Mouse (Mus musculus) lung, adult 18-20 months (tissue): ENCODE results near the gene Crybb3.

Experiments
- DNase-seq, 2 experiments: peaks; one replicate each; pipeline ENCODE4 v3.0.0; 2022; ENCODE audit warnings: mixed read lengths in 2 of 2

Gene Crybb3

DNA sequence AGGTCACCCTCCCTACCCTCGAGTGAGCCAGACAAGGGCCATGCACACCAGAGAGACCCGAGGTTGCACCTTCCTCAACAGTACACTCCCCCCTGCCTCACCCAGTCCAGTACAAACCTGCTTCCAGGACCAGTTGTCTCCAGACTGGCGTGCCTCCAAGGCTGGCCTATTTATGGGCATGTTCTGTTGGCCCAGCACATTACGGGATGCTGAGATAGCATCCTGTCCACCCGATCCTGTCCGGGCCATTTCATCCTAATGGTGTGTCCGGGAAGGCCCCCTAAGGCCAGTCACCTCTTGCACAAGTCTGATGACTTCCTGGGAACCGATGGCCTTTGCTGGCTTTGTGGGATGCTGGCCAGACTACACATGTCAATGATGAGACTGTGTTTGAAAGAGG lies at the start of gene Crybb3:
Gene Crybb3 (minus strand): TSS at position 146 of the 400 bp plus-strand sequence.
- no peak for DNase-seq

DNA sequence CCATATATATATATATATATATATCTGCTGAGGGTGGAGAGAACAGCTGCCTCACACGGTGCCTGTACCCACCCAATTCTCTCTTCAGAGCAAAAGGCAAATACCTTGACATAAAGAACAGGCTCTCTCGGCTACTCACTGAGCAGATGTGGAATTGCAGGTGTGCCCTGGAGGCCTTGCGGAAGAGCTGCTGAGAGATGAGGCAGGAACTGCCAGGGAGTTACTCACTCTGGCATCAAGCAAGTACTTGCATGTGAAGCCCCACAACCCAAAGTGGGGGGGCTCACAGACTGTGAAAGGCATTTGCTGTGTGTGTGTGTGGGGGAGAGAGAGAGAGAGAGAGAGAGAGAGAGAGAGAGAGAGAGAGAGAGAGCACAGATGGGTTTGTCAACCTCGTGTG lies 47.0 kb upstream of the Crybb3 start:
- no peak for DNase-seq

DNA sequence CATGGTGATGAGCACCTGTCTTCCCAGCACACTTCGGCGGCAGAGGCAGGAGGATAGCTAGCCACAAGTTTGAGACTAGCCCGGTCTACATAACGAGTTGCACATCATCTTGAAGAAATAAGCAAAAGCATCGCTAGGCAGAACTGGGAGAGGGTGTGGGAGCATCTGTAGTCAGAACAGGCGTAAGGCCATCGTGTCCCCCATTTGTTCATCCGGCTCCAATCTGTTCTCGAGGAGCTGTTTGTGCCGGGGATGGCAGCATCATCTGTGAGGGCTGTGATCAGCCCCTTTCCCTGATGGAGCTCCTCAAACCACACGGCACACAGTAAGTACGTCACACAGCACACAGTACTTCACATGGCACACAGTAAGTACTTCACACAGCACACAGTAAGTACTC lies 45.1 kb upstream of the Crybb3 start:
- no peak for DNase-seq

DNA sequence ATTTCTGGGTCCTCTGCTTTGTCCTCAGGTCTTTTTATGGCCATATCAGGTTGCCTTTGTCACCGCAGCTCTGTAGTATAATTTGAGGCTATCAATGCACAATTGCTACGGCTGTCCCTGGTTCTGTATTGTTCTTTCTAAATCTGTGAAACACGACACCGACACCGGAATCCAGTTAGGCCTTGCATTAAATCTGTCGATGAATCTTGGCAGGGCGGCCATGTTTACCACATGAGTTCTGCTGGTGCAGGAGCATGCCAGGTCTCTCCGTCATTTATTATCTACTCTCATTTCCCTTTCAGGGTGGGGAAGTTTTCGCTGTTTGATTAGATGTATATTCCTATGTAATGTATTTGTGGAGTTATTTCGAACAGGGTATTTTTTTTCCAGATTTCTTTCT lies 42.3 kb upstream of the Crybb3 start:
- no peak for DNase-seq

DNA sequence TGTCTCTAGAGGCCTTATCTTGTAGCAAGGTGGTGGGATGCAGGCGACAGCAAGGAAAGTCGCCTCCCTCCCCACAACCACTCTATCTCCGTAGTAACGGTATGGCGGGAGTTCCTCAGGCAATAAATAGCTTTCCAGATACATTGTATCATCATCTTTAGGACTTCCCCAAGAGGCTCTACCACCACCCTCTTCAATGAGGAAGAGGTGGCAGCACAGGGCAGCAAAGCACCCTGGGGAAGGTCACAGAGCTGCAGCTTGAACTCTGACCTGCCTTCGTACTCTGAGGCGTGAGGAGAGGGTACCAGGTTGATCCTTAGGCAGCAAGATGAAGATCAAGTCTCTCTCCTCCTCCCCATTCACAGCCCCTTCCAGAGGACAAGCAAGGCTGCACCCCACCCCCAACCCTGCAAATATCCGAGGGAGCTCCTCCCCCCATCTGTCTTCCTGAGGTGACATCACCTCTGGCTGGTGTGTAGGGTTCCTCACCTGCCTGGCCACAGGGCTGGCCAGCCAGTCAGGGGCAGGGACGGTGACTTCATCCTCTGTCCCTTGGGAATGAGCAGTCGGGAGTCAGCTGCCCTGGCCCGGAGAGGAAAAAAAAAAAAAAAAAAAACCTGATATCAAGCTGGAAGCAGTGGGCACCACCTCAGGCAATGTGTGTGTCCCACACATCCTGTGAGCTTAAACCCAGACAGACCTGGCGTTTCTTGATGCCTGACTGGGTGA lies 41.1 kb upstream of the Crybb3 start:
- DNase-seq: no peak

DNA sequence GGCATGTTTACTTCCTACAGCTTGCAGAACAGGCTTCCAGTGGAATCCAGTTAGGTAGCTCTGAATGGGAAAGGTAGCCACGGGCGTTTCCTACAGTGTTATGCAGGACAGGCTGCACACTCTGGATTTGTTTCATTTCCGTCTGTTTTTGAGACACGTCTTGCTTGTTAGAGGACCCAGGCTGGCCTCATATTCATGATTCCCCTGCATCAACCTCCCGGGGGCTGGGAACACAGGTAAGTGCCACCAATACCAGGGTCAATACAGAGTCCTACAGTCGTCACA lies 40.1 kb upstream of the Crybb3 start:
- DNase-seq: no peak

DNA sequence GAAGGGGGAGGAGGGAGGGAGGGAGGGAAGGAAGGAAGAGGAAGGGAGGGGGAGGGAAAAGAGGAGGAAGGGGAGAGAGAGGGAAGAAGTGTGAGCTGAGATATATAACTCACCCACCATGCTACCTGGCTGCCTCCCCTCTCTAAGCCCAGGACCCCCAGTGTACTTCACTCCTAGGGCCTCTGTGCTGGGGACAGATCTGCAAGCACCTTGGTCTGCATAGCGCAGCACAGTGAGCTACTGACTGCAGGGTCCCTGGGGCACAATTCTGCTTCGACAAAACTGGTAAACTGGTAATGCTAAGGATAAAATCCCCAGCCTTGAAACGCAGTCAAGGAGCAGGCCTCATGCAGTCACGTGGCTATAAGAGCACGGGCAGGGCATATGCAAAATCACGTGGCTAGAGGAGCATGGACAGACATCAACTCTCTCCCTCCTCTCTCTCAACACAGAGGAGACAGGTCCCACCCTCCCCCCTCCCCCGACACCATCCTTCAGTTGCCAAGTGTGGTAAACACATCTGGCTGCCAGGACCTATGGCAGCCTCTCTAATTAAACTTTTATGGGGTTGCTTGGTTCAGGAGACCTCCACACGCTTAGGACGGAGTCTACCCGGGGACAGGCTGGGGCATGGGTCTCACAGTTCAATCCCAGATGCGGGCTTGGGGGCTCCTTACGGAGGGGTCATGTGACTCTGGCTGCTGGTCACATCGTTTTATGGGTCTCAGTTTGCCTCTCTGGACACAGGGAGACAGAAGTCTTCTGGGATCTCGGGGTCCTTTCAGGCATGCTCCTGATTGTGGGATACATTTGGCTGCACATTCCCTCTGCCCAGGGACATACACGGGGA lies 39.6 kb upstream of the Crybb3 start:
- DNase-seq: no peak

DNA sequence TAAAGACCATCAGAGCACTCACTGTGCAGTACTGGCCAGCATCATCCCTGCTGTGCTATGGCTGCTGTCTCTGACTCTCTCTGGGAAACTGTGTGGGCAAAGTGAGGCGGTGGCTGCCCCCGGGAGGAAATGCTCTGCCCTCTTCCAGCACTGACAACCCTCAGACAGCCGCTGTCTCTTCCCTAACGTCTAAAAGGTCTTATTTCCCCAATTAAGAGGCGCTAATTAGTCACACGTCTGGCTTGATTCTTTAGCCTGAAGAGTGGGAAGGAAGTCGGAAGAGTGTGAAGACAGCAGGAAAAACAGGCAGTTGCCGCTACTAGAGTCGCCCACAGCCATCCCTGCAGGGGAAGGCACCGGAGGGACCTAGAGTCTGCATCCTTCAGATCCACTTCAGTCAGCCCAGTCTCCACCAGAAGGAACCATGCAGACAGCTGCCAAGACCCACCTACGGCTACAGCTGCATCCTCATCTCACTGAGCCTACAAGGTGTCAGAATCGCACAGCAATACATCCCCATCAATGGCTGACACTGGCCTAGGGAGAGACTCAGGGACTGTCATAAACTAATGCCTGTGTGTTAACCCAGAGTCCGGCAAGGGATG lies 38.6 kb upstream of the Crybb3 start:
- no peak for DNase-seq

DNA sequence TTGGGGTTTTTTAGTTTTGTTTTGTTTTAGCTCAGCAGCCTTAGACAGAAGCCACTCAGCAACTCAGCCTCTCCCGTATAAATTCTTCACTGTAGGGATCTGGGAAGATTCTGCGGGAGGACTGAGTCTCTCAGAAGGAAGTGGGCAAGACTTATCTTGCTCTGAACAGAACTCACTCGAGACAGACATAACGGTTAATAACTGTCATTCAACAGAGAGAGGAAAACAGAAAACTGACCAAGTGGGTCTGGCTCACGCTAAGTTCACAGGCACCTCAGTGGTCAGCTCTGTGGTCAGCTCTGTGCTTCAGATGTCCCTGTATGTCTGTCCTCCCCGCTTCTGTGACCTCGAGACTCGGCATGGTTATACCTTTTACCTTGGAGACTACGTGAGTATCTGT lies 37.9 kb upstream of the Crybb3 start:
- no peak for DNase-seq

DNA sequence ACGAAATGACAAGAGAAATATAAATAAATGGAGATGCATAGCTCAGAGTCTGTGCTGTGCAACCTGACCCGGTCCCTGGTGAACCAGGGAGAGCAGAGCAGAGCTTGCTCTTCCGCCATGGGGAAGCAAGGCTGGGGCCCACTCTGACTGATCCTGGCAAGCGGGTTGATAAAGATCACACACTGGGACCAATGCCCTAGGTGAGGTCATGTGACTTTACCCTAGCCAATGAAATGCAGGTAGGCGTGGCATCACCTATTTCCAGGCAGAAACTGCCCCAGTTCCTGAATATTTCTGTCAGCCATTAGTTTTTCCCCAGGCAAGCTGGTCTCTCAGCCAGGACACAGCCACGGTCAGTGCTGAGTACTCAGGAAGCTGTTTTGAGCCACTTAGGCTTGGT lies 37.3 kb upstream of the Crybb3 start:
- DNase-seq: no peak

DNA sequence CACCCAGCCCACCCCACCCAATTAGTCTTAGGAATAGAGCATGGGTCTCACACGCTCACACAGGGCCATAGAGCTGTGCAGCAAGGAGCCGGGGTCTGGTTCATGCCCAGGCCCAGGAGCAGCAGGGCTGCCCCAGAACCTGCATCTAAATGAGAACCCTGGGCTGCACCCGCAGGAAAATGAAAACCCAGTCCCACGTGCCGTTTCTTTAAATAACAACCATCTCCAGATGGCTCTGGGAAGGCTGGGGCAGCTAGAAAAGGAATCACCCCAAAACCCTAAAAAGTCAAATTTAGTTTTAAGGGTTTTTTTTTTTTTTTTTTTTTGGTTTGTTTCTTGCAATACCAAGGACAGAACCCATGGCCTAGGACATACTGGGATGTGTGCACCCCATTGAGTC lies 36.0 kb upstream of the Crybb3 start:
- DNase-seq: no peak

DNA sequence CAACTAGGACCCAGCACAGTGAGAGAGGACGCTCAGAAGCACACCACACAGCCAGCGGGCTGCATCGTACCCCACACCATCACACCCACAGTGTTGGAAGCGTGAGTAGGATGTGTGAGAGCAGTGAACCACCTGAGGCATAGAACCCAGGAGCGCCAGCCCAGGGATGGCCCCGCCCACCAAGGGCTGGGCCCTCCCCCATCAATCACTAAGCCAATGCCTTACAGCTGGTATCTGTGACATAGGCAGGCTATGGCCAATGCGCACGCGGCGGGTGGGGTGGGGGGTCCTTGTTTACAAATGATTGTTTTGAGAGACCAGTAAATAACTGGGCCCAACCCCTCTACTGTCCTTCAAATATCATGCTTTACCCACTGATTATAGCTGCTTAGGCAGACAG lies 34.5 kb upstream of the Crybb3 start:
- no peak for DNase-seq

DNA sequence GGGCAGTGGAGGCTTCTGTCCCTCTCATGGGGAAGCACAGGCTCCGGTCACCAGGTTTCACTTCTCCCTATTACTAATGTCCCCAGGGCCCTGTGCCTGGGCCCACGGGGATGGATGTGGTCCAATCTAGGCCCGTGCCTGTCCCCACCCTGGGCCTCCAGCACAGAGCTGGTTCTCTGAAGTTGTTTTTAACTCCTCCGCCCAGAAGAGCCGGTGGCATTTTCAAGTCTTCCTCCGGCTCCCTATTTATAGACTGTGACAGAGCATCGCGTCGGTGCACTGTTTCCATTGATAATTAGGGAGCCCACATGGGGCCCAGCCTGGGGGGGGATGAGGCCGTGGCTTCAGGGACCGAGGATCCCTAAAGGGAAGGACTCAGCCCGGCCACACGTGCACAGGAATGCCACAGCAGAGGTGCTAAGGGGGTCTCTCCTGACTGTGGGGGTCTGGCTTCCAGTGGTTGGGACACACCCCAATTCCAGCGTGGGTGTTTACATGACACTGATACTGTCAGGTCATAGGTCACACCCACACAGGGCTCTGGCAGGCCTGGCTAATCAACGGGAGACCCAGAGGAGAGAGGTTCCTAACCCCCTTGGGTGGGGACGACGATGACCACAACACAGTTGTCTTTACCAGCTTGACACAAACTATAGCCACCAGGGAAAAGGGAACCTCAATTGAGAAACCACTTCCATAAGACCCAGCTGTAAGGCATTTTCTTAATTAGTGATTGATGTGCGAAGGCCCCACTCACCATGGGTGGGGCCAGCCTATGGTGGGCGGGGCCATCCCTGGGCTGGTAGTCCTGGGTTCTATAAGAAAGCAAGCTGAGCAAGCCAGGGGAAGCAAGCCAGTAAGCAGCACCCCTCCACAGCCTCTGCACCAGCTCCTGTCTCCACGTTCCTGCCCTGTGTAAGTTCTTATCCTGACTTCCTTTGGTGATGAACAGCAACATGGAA lies 33.2 kb upstream of the Crybb3 start:
- peak in 1 of 2 experiments; percentile 36 for DNase-seq

DNA sequence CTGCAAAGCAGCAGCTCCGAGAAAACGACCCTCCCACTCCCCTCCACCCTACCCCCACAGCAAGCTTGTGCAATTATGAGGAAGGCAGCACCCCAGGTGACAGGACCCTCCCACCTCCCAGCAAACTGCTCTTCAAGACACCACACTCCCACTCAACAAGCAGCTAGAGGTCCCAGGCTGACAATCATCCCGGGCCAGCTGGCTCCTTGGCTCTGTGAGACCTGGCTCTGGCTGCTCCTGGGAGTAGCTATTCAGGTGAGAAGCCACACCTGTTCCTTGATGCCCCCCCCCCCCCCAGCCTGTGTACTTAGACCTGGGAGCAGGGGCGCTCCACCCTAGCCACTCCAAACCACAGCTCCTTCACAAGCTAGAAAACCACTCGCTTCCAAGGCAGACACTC lies 31.7 kb upstream of the Crybb3 start:
- peak in 1 of 2 experiments; percentile 36 for DNase-seq

DNA sequence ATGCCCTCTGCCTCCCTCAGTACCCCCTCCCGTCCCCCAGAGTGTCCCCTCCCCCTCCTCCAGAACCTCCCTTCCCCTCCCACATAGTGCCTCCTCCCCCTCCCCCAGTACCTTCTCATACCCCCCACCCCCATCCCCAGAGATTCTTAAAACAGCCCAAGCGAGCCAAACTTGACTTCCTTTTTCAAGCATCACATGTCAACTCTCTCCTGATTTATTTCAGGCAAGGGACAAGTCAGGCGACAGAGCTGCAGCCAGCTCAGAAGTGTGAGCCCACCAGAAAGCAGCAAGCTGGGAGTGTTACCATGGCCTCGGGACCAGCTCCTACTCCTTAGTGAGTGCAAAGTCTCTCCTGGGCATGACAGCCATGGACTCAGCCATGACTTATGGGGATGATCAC lies 30.0 kb upstream of the Crybb3 start:
- DNase-seq: no peak

DNA sequence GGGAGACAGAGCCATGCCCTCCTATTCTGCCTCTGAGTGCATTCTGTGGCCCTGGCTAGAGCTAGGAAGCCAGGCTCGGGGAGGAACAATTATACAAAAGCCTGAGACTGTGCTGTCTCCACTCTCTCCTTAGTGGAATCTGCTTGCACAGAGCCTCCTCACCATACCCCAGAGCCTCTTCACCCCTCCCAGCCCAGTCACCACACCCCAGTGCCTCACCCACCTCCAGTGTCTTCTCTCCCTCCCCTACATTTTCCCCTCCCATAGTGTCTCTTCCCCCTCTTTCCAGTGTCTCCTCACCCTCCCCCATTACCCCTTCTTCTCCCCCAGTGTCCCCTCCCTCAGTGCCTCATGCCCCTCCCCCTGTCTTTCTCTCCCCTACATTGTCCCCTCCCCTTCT lies 29.5 kb upstream of the Crybb3 start:
- no peak for DNase-seq

DNA sequence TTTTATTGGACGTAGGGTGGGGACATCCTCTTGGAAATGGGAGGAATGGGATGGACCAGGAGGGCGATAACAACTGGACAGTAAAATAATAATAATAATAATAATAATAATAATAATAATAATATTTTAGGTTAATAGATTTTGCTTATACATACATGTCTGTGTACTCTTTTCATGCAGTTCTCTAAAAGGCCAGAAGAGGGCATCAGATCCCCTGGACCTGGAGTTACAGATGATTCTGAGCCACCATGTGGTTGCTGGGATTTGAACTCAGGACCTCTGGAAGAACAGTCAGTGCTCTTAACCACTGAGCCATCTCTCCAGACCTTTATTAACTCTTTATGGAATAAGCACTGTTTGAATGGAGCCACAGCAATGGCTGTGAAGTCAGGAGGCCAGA lies 28.3 kb upstream of the Crybb3 start:
- peak in 1 of 2 experiments; percentile 52 for DNase-seq

DNA sequence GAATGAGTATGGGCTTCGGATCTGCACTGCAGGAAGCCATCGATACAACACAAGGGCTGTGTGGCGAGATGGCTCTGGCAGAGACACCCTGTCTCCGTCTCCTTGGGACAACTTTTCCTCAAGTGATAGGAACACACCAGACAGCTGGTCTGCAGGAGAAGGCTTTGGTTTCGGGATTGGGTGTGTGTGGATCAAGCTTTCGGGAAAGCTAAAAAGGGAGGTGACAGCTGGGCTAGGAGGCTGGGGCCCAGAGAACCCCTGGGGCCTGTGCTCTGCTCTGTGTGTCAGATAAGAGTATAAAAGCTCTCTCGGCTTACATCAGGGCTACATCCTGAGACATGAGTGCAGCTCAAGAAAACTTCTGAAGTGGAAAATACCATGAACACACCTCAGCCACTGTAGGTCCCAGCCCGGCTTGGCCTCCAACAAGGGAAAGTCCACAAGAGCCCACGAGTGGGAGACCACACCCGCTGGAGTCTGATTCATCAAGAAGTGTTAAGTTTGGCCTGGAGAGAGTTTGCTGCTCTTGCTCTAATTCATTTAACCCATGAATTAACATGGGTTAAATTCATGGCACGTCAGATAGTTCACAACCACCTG lies 26.9 kb upstream of the Crybb3 start:
- no peak for DNase-seq

DNA sequence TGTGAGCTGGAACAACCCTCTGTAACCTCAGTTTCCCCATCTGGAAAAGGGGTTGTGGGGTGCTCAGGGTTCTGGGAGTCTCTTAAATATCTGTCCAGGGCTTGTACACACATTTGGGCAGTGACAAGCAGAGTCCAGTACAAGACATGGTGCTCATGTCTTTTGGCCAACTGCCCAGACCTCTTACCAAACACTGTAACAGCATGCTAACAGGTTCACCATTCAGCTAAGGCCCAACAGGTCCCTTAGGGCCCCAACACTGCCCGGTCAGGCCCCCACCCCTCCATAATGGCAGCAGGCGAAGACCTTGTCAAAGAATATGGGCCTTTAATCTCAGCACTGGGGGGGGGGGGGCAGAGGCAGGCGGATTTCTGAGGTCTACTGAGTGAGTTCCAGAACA lies 26.3 kb upstream of the Crybb3 start:
- DNase-seq: peak in 1 of 2 experiments; percentile 68

DNA sequence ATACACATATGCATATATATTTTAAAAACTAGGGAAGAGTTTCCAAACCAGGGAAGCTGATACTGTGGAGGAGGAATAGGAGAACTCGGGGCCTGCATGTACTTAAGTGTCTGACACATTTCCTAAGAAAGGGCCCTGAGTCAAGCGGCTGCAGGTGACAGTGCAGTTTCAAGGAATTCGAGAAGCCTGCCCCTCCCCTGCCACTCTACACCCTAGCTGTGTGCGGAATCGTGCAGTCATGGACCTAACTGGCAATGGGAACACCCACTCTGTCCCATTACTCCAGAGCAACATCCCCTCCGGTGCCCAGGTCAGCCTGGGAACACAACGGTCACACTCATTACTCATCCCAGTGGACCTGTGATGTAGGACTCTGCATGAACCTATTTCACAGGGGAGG lies 25.2 kb upstream of the Crybb3 start:
- peak in 1 of 2 experiments; percentile 33 for DNase-seq

DNA sequence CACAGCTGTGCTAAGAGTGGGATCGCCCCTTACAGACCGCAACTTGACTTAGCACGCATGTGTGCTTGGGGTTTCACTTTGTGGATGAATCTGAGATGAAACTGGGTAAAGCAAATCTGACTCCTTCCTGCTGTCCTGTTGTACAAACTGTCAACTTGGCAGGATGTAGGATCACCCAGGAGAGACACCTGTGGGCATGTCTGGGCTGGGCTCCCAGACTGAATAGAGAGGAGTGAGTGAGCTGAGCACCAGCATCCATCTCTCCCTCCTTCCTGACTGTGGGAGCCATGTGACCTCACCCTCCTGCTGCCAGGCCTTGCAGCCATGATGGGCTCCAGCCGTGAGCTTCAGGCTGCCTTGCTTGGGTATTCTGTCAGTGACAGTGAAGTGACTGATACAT lies 24.1 kb upstream of the Crybb3 start:
- DNase-seq: no peak

DNA sequence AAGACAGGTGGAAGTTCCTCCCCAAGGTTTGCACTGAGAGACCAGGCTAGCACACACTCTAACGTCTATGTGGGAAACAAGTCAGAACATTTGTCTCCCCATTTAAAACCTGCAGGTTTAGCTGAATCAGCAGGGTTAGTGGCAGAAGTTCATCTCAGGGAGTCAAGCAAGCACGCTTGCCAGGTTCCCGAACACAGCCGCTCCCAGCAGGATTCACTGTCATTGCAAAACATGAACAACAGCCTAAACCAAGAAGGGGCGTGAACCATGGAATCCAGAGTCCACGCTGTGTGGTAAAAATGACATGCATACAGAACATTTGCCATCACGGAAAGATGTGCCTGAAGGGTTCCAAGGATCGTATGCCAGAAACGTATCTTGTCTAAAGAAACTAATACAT lies 23.7 kb upstream of the Crybb3 start:
- DNase-seq: no peak

DNA sequence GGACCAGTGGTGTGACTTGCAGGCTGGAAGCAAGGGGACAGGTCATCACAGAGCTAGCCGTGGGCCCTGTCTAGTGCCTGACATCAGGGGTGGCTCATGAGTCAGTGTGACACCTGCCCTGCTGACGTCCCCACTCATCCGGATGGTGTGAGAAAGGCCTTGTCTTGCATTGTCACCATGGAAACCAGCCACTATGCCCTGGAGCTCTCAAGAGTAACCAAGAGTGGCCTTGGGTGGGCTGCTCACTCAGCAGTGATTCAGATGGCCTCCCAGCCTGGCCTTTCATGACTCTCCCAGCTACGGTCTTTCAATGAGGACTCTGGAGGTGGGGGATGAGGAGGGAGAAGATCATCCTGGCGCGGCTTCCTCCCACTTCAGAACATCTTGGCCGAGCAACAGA lies 21.1 kb upstream of the Crybb3 start:
- DNase-seq: no peak
